15 mouse cellular contexts compared by ENCODE assay signal in genomic region chr4:83467615-83468014, GRCm38 (mm10). TPM values are rescaled to one million over a fixed set of nuclear protein-coding genes. Genes with fewer than 3 reads are reported as not detected.
DNase-seq lines count a peak whose midpoint lies in the region; ATAC-seq lines count a peak whose summit lies in the region.
"Had no signal": no experiment of that assay in that cellular context is flagged by ENCODE, and none has a peak within 500 bp of the region (broad histone marks: within the 10 kb centered on the region; RNA-seq: fewer than 3 reads in every experiment).

No protein-coding gene starts in this region.

- 0 out of 2 replicates have a peak, but pooled peaks have one; percentile 30 for ATAC-seq in midbrain, embryonic 13.5 days

- no peak overlapping the region for H3K4me2 ChIP-seq in midbrain, embryonic 13.5 days (replicated peaks)
- H3K4me2 ChIP-seq: embryonic facial prominence, embryonic 12.5 days; heart, embryonic 12.5 days; lung, embryonic 14.5 days had no signal

- H3K27me3 ChIP-seq in midbrain, embryonic 13.5 days, result no peaks in the 10 kb centered on the region
- no peaks in the 10 kb centered on the region for H3K27me3 ChIP-seq in midbrain, embryonic 10.5 days (ENCODE audit: low read depth, poor library complexity, severe bottlenecking)
- H3K27me3 ChIP-seq: embryonic facial prominence, embryonic 12.5 days; heart, embryonic 12.5 days had no signal

- peak overlapping the region; percentile 53 for H3K27ac ChIP-seq in midbrain, embryonic 13.5 days
- no peak overlapping the region for H3K27ac ChIP-seq in midbrain, embryonic 10.5 days (replicated peaks)
- H3K27ac ChIP-seq: embryonic facial prominence, embryonic 12.5 days had no signal

- H3K9me3 ChIP-seq in midbrain, embryonic 13.5 days, result no peaks in the 10 kb centered on the region
- no peaks in the 10 kb centered on the region for H3K9me3 ChIP-seq in midbrain, embryonic 10.5 days (replicated peaks)
- H3K9me3 ChIP-seq: embryonic facial prominence, embryonic 12.5 days; heart, embryonic 12.5 days had no signal

- H3K36me3 ChIP-seq in midbrain, embryonic 13.5 days, result peaks cover 74% of the 10 kb centered on the region
- H3K36me3 ChIP-seq in midbrain, embryonic 10.5 days, result peaks cover 99% of the 10 kb centered on the region

- no peak overlapping the region for H3K9ac ChIP-seq in midbrain, embryonic 13.5 days (replicated peaks)
- H3K9ac ChIP-seq: embryonic facial prominence, embryonic 12.5 days; heart, embryonic 12.5 days; lung, embryonic 14.5 days had no signal

- H3K4me1 ChIP-seq in midbrain, embryonic 13.5 days (replicated peaks), result peaks cover 8% of the 10 kb centered on the region; the same call in 1 of the 2 replicates
- H3K4me1 ChIP-seq in midbrain, embryonic 10.5 days, result peaks cover 4% of the 10 kb centered on the region
- H3K4me1 ChIP-seq: embryonic facial prominence, embryonic 12.5 days had no signal

- intact Hi-C loops in gastrocnemius, postnatal 14 days (cut with DNase I; ENCODE audit: low total_unique reads), result no loop called here

- H3K4me3 ChIP-seq in midbrain, embryonic 13.5 days (replicated peaks), result no peak overlapping the region
- H3K4me3 ChIP-seq in midbrain, embryonic 10.5 days, result no peak overlapping the region
- H3K4me3 ChIP-seq: embryonic facial prominence, embryonic 12.5 days; heart, embryonic 12.5 days had no signal

- peak; percentile 16 for DNase-seq in gastrocnemius, postnatal 10 days
- DNase-seq in gastrocnemius, postnatal 14 days, result no peak
- no peak for DNase-seq in midbrain, embryonic 10.5 days (ENCODE audit: low spot score)
- DNase-seq in cerebellum, postnatal 14 days, result peak; percentile 85 to 92
- no peak for DNase-seq in urinary bladder, adult 2 months (ENCODE audit: low spot score)
- DNase-seq in thymus, postnatal 10 days (ENCODE audit: low spot score in 2 of 2), result no peak
- DNase-seq in adrenal gland, adult 8-10 months, result no peak
- DNase-seq: heart, postnatal 4 days; kidney, adult 18-20 months; lung, embryonic 14.5 days; spleen, adult 18-20 months; thymus, postnatal 25 days had no signal

- WGBS in midbrain, embryonic 13.5 days, result 86% methylated on average over 7 of the region's 7 CpGs
- 93% methylated on average over 7 of the region's 7 CpGs for WGBS in midbrain, embryonic 10.5 days

RNA-seq across cellular contexts. Expression of gene Psip1, which starts 18.6 kb away (rescaled TPM):
- total RNA-seq in gastrocnemius, postnatal 10 days (2021), result 10 to 100 TPM; 31.8 to 37.5 TPM
- 10 to 100 TPM; 18.7 to 22.9 TPM for total RNA-seq in gastrocnemius, postnatal 14 days (2021)
- 329 and 332 TPM in 2 replicates for polyA plus RNA-seq in midbrain, embryonic 13.5 days (2015; fragmentation: Nextera tagmentation; extraction: Ambion mirVana)
- 302 and 314 TPM in 2 replicates for polyA plus RNA-seq in midbrain, embryonic 10.5 days (2016; fragmentation: Nextera tagmentation; extraction: Ambion mirVana)
- polyA plus RNA-seq in urinary bladder, adult 2 months (2012; rRNA removed), result 35.9 and 39.4 TPM in 2 replicates
- total RNA-seq in adrenal gland, adult 8-10 months (2022), result 10 to 100 TPM; 49.0 to 67.3 (median 52.6) TPM

RNA-seq across cellular contexts. Expression of gene Snapc3, which starts 50.1 kb away (rescaled TPM):
- total RNA-seq in gastrocnemius, postnatal 10 days (2021), result 10 to 100 TPM; 16.4 to 19.0 TPM
- 10 to 100 TPM; 12.8 to 13.3 TPM for total RNA-seq in gastrocnemius, postnatal 14 days (2021)
- polyA plus RNA-seq in midbrain, embryonic 13.5 days (2015; fragmentation: Nextera tagmentation; extraction: Ambion mirVana), result 93.9 and 95.5 TPM in 2 replicates
- 57.7 and 63.9 TPM in 2 replicates for polyA plus RNA-seq in midbrain, embryonic 10.5 days (2016; fragmentation: Nextera tagmentation; extraction: Ambion mirVana)
- 22.6 and 30.0 TPM in 2 replicates for polyA plus RNA-seq in urinary bladder, adult 2 months (2012; rRNA removed)
- 10 to 100 TPM; 21.7 to 34.2 (median 25.3) TPM for total RNA-seq in adrenal gland, adult 8-10 months (2022)

RNA-seq across cellular contexts. Expression of gene Ccdc171, which starts 57.7 kb away (rescaled TPM):
- total RNA-seq in gastrocnemius, postnatal 10 days (2021), result 1 to 10 TPM; 1.0 to 1.2 TPM
- total RNA-seq in gastrocnemius, postnatal 14 days (2021), result 1 to 10 TPM in 1 of 2 experiments, under 1 TPM in 1; 0.75 to 1.2 TPM
- 4.1 and 5.6 TPM in 2 replicates for polyA plus RNA-seq in midbrain, embryonic 13.5 days (2015; fragmentation: Nextera tagmentation; extraction: Ambion mirVana)
- polyA plus RNA-seq in midbrain, embryonic 10.5 days (2016; fragmentation: Nextera tagmentation; extraction: Ambion mirVana), result 4.3 and 5.1 TPM in 2 replicates
- 2.9 TPM in 2 replicates for polyA plus RNA-seq in urinary bladder, adult 2 months (2012; rRNA removed)
- total RNA-seq in adrenal gland, adult 8-10 months (2022), result 1 to 10 TPM; 2.6 to 3.4 (median 2.9) TPM

Comparison
In these comparisons a context has a peak if more than half of its experiments do, and no peak if none do; other contexts are left out.
1. DNase-seq: peak in gastrocnemius, postnatal 10 days (single experiment) and cerebellum, postnatal 14 days (2 of 2); none in gastrocnemius, postnatal 14 days (single experiment), midbrain, embryonic 10.5 days (single experiment), urinary bladder, adult 2 months (single experiment), thymus, postnatal 10 days (0 of 2) and adrenal gland, adult 8-10 months (single experiment).